Mouse (Mus musculus) right cerebral cortex, adult 2 months (tissue): Measurements from ENCODE around the gene Isyna1.

Experiments
- DNase-seq, 2 experiments: peaks; one replicate each; pipeline ENCODE4 v3.0.0; 2021 to 2022; ENCODE audit warnings: low spot score in 2 of 2

Isyna1 gene

DNA sequence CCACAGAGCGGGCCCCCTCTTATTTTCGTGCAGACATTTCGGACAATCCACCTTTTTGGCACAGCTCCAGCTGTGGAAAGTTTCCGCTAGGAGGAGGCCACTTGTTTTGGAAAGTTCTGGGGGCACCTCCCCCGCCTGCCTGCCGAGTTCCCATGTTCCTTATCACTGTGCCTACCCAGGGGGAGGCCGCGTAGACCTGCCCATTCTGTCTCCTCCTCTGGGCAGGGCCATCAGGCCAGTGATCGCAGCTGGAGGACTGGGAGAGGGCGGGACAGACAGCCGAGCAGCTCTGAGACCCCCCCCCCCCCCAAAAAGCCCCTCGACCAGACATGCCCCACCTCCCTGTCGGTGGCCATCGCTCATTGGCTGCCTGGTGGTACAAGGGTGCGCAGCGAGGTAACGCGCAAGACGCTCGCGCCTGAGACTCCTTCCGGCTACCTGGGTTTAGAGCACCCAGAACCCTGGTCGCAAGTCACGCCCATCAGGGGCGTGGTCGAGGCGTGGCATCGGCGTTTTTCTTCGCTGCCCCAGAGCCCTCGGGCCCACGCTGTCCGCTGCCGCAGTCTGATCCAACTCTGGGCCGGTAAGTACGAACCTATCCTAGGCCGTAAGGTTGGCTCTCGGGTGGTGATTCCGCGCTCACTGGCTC lies at the start of gene Isyna1:
Isyna1 (plus strand) TSS at position 413 of the 649 bp plus-strand sequence.
- peak; percentile 70 to 76 for DNase-seq

DNA sequence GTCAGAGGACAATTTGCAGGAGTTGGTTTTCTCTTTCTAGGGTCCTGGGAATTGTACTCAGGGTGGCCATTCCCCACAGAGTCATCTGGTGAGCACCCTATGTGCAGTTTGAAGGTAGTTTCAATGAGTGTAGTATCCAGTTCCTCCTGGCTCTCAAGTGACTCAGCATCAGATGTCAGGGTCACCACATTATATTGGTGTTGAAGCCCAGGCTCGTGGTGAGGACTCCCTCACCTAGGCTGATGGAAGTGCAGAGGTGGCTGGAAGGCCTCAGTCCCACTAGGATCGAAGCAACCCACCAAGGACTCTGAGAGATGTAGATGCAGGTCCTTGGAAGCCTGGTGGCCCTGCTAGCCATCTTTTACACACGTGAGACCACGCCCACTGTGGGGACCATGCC lies 47.8 kb upstream of the Isyna1 start:
- no peak for DNase-seq

DNA sequence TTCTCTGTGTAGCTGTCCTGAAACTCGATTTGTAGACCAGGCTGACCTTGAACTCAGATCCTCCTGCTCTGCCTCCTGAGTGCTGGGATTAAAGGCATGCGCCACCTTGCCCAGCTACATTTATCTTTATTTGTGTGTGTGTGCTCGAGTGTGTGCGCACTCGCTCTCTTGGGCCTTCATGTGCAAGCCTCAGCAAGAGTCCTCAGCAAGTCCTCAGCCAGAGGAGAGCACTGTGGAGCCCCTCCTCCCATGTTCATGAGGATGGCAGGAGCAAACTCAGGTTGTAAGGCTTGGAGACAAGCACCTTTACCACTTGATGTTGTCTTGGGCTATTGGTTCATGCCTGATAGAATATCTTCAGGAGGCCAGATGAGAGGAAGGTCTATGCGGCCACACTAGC lies 46.4 kb upstream of the Isyna1 start:
- DNase-seq = no peak

DNA sequence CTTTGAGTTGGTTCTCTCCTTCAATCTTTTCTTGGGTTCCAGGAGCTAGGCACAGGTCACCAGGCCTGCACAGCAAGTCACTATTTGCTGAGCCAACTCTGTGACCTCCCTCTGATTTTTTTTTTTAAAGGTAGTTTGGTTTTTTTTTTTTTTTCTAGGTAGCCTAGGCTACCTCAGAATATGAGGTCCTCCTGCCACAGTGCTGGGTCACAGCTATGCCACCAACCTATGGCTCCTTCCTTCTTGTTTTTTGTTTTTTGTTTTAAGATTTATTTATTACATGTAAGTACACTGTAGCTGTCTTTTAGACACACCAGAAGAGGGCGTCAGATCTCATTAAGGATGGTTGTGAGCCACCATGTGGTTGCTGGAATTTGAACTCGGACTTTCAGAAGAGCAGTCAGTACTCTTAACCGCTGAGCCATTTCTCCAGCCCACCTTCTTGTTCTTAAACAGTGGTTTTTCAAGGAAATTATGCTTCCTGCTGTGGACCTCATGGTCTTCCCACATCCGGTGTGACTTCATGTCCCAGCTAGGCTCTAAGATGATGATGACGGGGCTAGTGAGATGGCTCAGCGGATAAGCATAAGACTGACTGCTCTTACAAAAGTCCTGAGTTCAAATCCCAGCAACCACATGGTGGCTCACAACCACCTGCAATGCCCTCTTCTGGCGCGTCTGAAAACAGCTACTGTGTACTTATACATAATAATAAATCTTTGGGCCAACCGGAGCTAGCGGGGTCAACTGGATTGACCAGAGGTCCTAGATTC lies 44.6 kb upstream of the Isyna1 start:
- DNase-seq = no peak

- DNase-seq = no peak
Measured at GRCm38 (mm10) chr8:70551558-70552161, 42.5 kb upstream of the Isyna1 start.

GRCm38 (mm10) chr8:70552836-70553235 lies 41.3 kb upstream of the Isyna1 start:
- no peak for DNase-seq

GRCm38 (mm10) chr8:70553740-70554139 lies 40.4 kb upstream of the Isyna1 start:
- no peak for DNase-seq

DNA sequence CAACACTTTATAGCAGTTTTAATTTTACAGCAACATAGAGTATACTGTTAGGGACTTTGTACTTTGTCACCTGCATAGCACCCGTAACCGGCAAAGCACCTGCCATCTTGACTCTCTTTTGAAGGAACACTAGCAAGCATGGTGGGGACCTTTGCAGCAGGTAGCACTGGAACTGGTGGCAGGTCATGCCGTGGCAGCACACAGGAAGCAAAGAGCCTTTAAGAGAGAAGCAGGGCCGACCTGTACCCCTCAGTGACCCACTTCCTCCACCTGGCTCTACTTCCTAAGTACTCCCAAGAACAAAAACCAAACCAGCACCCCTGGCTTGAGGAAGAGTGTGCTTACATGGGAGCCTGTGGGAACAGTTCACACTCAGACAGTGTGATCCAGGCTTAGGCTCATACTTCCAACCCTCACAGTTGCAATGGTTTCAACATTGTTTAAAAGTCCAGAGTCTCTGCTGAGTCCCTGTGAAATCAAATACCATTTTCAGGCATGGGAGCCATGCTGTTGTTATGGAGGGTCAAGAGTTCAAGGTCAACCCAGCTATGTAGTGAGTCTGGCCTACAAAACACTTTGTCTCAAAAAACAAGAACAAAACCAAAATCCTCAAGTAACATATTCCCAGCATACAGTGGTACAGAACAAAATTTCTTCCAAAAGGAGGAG lies 39.0 kb upstream of the Isyna1 start:
- no peak for DNase-seq

GRCm38 (mm10) chr8:70558334-70558733 lies 35.8 kb upstream of the Isyna1 start:
- no peak for DNase-seq

GRCm38 (mm10) chr8:70558983-70559382 lies 35.2 kb upstream of the Isyna1 start:
- no peak for DNase-seq

DNA sequence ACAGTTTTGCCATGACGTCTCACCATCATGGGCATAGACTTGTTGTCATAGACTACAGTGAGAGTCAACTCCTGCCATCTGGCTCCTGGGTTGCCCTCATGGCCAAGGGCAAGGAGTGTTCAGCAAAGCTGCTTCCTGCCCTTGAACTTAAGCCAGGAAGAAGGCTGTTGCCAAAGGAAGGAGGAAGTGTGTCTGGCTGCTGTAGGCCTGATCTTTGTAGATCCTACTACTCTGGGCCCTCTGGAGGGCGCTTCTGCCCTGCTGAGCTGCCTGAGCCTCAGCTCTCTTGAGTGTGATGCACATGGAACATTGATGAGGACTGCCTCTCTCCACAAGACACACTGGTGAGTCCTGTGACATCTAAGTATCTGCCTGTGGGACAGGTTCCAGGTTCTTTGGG lies 34.1 kb upstream of the Isyna1 start:
- no peak for DNase-seq

- no peak for DNase-seq
Measured at GRCm38 (mm10) chr8:70560564-70560963, 33.6 kb upstream of the Isyna1 start.

- DNase-seq = no peak
Measured at GRCm38 (mm10) chr8:70561357-70561756, 32.8 kb upstream of the Isyna1 start.

DNA sequence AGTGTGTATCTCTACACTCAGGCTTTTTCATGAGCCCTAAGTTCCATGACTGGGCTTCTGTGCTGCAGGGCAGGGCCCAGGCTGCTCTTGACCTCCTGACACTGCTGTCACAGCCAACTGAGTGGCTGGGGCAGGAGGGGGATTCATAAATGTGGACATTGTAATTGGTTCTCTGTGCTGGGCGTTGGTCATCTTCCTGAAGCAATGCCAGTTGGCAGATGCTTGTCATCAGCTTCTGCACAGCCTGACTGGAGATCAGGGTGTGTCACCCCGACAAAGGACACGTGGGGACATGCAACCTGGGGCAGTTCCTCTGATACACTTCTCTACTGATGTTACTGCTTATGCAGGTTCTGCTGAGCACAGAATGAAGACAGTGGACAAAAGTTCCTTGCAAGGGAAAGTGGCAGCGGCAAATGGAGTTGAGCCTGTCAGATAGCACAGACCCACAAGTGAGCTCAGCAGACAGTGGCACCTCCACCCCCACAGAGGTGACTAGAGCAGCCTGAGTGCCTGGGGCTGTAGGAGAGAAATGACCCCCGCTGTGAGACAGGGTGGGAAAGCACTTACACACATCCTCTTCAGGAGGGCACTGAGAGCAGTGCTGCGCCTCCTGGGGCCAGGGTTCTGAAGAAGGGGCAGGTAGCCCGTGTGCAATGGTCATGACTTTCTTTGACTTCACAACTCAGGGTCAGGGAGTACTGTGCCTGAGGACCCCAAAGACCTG lies 32.2 kb upstream of the Isyna1 start:
- no peak for DNase-seq

DNA sequence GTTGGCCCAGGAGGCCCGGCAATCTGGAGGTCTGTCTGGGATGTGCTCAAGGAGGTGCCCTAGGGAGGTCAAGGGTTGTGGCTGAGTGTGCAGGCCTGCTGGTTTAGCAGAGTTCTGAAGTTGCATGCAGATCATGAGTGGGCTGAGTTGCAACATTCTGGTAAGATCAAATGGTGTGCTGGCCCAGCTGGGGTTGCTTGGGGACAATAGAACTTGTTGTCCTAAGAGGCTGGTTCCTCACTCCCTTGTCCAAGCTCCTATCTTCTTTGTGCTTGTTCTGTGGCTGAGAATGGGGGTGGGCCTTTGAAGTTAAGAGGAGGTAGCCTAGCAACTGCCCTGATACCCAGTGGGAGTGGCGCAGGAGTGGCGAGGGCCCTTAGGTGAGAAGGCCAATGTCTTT lies 31.4 kb upstream of the Isyna1 start:
- DNase-seq = no peak

GRCm38 (mm10) chr8:70563763-70564387 lies 30.3 kb upstream of the Isyna1 start:
- no peak for DNase-seq

DNA sequence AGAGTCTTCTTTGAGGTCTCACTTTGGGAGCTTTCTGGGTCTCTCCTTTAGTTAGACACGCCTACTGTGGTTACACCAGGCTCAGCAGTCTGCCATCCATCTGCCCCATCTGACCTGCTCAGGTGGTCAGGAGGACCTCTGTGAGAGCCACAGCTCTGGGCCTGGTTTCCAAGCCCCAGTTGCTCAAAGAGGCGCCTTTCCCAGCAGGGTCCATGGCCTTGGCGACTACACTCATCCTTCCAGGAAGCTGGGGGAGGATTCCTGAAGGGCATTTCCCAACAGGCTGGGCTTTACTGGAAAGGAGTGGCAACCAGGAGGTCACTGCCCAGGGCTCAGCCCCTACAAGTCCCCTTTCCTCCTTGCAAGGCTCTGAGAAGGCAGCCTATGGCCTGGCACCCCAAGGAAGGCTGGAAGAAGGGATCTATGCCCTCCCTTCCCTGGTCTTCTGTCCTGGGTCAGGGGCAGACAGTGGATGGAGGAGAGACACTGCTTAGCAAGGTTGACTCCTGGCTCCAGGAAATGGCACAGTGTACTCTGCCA lies 29.4 kb upstream of the Isyna1 start:
- no peak for DNase-seq

DNA sequence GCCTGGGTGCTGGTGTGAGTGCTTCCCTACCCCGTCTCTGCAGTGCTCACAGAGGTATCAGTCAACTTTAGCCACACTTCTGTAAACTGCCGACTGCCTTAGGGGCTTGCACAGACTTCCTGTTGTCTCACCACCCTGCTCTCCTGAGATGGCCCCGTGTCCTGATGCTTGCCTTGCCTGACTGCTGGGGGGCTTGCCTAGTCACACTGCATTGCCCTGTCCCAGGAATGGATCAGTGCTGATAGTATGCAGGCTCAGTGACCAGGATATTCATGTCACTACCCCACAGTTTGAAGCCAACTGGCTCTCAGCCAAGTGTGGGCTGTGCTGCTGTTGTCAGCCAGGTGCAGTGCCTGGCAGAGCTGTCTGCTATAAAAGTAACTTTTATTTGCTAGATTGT lies 28.6 kb upstream of the Isyna1 start:
- no peak for DNase-seq

GRCm38 (mm10) chr8:70570360-70570759 lies 23.8 kb upstream of the Isyna1 start:
- no peak for DNase-seq

DNA sequence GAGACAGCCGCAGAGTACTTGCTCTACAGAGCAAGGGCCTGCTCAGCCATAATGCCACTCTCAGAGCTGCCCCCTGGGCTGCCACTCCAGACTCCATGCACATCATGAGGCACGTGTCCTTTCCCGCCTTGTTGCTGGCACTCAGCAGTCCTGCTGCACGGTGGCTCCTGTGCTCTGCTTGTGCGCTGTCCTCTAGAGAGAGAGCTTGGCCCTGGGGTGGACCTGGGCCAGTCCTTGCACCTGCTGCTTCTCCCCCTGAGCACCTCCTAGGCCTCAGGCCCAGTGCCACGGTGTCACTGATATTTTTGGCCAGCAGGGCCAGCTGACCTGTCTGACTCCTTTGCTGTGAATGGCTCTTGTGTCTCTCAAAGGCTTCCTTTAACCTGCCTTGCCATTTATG lies 23.2 kb upstream of the Isyna1 start:
- DNase-seq = no peak

- no peak for DNase-seq
Measured at GRCm38 (mm10) chr8:70574302-70574701, 19.9 kb upstream of the Isyna1 start.
